ENCODE assay signal across 8 mouse cellular contexts in genomic region chr4:137282584-137283406, GRCm38 (mm10). TPM values are rescaled to one million over a fixed set of nuclear protein-coding genes. Genes with fewer than 3 reads are reported as not detected.
DNase-seq lines count a peak whose midpoint lies in the region; ATAC-seq lines count a peak whose summit lies in the region.

No protein-coding gene starts in this region.

- WGBS in heart, embryonic 10.5 days: 7% methylated on average over 17 of the region's 17 CpGs
- 9% methylated on average over 17 of the region's 17 CpGs for WGBS in embryonic facial prominence, embryonic 15.5 days
- WGBS in stomach, embryonic 16.5 days: 14% methylated on average over 17 of the region's 17 CpGs

- intact Hi-C loops in heart, postnatal 25 days (cut with DNase I): no loop called here

- H3K36me3 ChIP-seq in heart, embryonic 10.5 days: no peaks in the 10 kb centered on the region
- no peaks in the 10 kb centered on the region for H3K36me3 ChIP-seq in embryonic facial prominence, embryonic 15.5 days
- H3K36me3 ChIP-seq in stomach, embryonic 16.5 days (ENCODE audit: control insufficient read depth, insufficient read depth, low read length): no peaks in the 10 kb centered on the region

- H3K9ac ChIP-seq in embryonic facial prominence, embryonic 15.5 days: no peak overlapping the region
- peak overlapping the region; percentile 44 for H3K9ac ChIP-seq in stomach, embryonic 16.5 days (ENCODE audit: low read length)

- peaks cover 97% of the 10 kb centered on the region for H3K27me3 ChIP-seq in heart, embryonic 10.5 days (ENCODE audit: insufficient read depth, poor library complexity, severe bottlenecking)
- peaks cover 60% of the 10 kb centered on the region for H3K27me3 ChIP-seq in embryonic facial prominence, embryonic 15.5 days
- H3K27me3 ChIP-seq in stomach, embryonic 16.5 days (ENCODE audit: control insufficient read depth, insufficient read depth, low read length): peaks cover 18% of the 10 kb centered on the region

- H3K27ac ChIP-seq in heart, embryonic 10.5 days: no peak overlapping the region
- peak overlapping the region; percentile 71 for H3K27ac ChIP-seq in embryonic facial prominence, embryonic 15.5 days (replicated peaks)
- H3K27ac ChIP-seq in stomach, embryonic 16.5 days (ENCODE audit: low read length): peak overlapping the region; percentile 86

- no peaks in the 10 kb centered on the region for H3K9me3 ChIP-seq in heart, embryonic 10.5 days
- no peaks in the 10 kb centered on the region for H3K9me3 ChIP-seq in embryonic facial prominence, embryonic 15.5 days (replicated peaks)
- no peaks in the 10 kb centered on the region for H3K9me3 ChIP-seq in stomach, embryonic 16.5 days (replicated peaks; ENCODE audit: control insufficient read depth, low read length)

- DNase-seq in heart, embryonic 10.5 days (ENCODE audit: low spot score): no peak
- no peak for DNase-seq in heart, postnatal 25 days (ENCODE audit: low spot score)
- DNase-seq in ovary, adult 18-20 months (ENCODE audit: low spot score): peak; percentile 76
- DNase-seq in ovary, postnatal 10 days (ENCODE audit: low spot score): no peak
- DNase-seq in spleen, postnatal 36 days (ENCODE audit: low spot score in 2 of 2): no peak
- no peak for DNase-seq in left cerebral cortex, adult 18-20 months (ENCODE audit: low spot score in 2 of 2)

- peak overlapping the region; percentile 17 for H3K4me3 ChIP-seq in heart, embryonic 10.5 days
- no peak overlapping the region for H3K4me3 ChIP-seq in embryonic facial prominence, embryonic 15.5 days (replicated peaks)
- peak overlapping the region; percentile 5 for H3K4me3 ChIP-seq in stomach, embryonic 16.5 days (replicated peaks; ENCODE audit: low read length)

- peaks cover 50% of the 10 kb centered on the region for H3K4me1 ChIP-seq in heart, embryonic 10.5 days
- peaks cover 55% of the 10 kb centered on the region for H3K4me1 ChIP-seq in embryonic facial prominence, embryonic 15.5 days
- H3K4me1 ChIP-seq in stomach, embryonic 16.5 days (ENCODE audit: control insufficient read depth, insufficient read depth, low read length): peaks cover 24% of the 10 kb centered on the region

- H3K4me2 ChIP-seq in embryonic facial prominence, embryonic 15.5 days (replicated peaks): peak overlapping the region; percentile 35
- peak overlapping the region; percentile 36 for H3K4me2 ChIP-seq in stomach, embryonic 16.5 days (ENCODE audit: low read depth, low read length)

- peak; percentile 65 for ATAC-seq in embryonic facial prominence, embryonic 15.5 days (ENCODE audit: insufficient number of reproducible peaks, low FRiP score, low TSS enrichment, low read depth)
- ATAC-seq in stomach, embryonic 16.5 days (ENCODE audit: insufficient read depth, low FRiP score): peak; percentile 56; the same call in 1 of the 2 replicates

RNA-seq across cellular contexts. Expression of gene Wnt4, which starts 5.5 kb away (rescaled TPM):
- polyA plus RNA-seq in heart, embryonic 10.5 days (2016; fragmentation: Nextera tagmentation; extraction: Ambion mirVana): 0.96 and 0.98 TPM in 2 replicates
- total RNA-seq in heart, postnatal 25 days (2021): under 1 TPM; 0.22 to 0.26 TPM
- 11.6 and 12.9 TPM in 2 replicates for polyA plus RNA-seq in embryonic facial prominence, embryonic 15.5 days (2015; fragmentation: Nextera tagmentation; extraction: Ambion mirVana)
- polyA plus RNA-seq in stomach, embryonic 16.5 days (2015; fragmentation: Nextera tagmentation; extraction: Ambion mirVana): 8.7 and 13.7 TPM in 2 replicates
- 10 to 100 TPM; 11.0 to 12.6 TPM for total RNA-seq in left cerebral cortex, adult 18-20 months (2021)
